Mouse (Mus musculus): ENCODE data around the gene Lamc3.

GRCm38 (mm10) chr2:31883061-31883460 is 4.0 kb upstream of the Lamc3 start:
- TF ChIP-seq CTCF (IDR thresholded peaks at IDR 0.05; ENCODE audit: extremely low read depth, insufficient read length, insufficient replicate concordance, low read depth, low read length): no peak
- TF ChIP-seq POLR2A (IDR thresholded peaks at IDR 0.05; ENCODE audit: low read depth, low read length): no peak

Data from small intestine, adult 2 months (tissue).